Mouse (Mus musculus): Measurements from ENCODE around the gene Atf2. TPM values are rescaled to one million over a fixed set of nuclear protein-coding genes. Genes with fewer than 3 reads are reported as not detected.

Gene Atf2
- polyA plus RNA-seq, 2 experiments: 8.2 to 13.0 TPM

- ATAC-seq (ENCODE audit: insufficient read depth): no peak
- Histone ChIP-seq H3K4me1 (replicated peaks; ENCODE audit: control insufficient read depth in 2 of 2, insufficient read depth in 2 of 2, low read length in 1 of 2) (0 out of 4 replicates have a peak, but pooled peaks cover 0 to 2% of the 10 kb centered on the region in 2 experiments), H3K4me3 (ENCODE audit: insufficient read depth in 1 of 2, low read depth in 2 of 2, low read length in 2 of 2) (no peak overlapping the region), H3K4me2 (ENCODE audit: low read depth) (no peak overlapping the region), H3K9ac (replicated peaks) (no peak overlapping the region), H3K36me3 (replicated peaks; ENCODE audit: control insufficient read depth, insufficient read depth, low read depth) (no peaks in the 10 kb centered on the region), H3K9me3 (ENCODE audit: control insufficient read depth, low read length) (no peaks in the 10 kb centered on the region), H3K27ac (no peak overlapping the region), H3K27me3 (ENCODE audit: control insufficient read depth, insufficient read depth, low read length) (no peaks in the 10 kb centered on the region)
- DNase-seq (ENCODE audit: low read depth in 3 of 3, low spot score in 3 of 3): no peak
- 56% methylated on average over 5 of the region's 5 CpGs for WGBS (ENCODE audit: insufficient replicate concordance)
- TF ChIP-seq EP300 (IDR thresholded peaks at IDR 0.05; ENCODE audit: low read depth): no peak
- no peak for TF ChIP-seq CTCF (IDR thresholded peaks at IDR 0.05; ENCODE audit: low read depth)
Measured at GRCm38 (mm10) chr2:73798786-73799185, 93.7 kb downstream of the Atf2 start.

DNA sequence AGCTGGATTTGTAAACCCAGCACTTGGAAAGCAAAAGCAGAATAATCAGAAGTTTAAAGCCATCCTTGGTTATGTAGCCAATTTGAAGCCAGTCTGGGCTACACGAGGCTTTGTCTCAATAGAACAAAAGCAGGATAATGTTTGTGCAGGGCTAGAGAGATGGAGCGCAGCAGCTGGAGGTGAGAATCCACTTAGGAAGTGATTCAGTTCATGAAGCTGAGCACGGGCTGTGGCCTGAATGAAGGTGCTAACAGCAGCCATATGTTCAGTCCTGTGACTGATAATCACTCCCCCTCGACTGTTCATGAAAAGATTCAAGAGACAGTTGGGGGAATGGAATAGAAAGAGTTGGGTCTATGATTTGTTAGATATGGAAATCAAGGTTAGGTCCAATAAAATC, 94.3 kb downstream of the Atf2 start:
- DNase-seq (ENCODE audit: low read depth in 3 of 3, low spot score in 3 of 3): no peak
- Histone ChIP-seq H3K27ac (no peak overlapping the region), H3K27me3 (ENCODE audit: control insufficient read depth, insufficient read depth, low read length) (no peaks in the 10 kb centered on the region), H3K4me2 (ENCODE audit: low read depth) (no peak overlapping the region), H3K4me3 (ENCODE audit: insufficient read depth in 1 of 2, low read depth in 2 of 2, low read length in 2 of 2) (no peak overlapping the region), H3K36me3 (replicated peaks; ENCODE audit: control insufficient read depth, insufficient read depth, low read depth) (no peaks in the 10 kb centered on the region), H3K4me1 (replicated peaks; ENCODE audit: control insufficient read depth in 2 of 2, insufficient read depth in 2 of 2, low read length in 1 of 2) (0 out of 4 replicates have a peak, but pooled peaks cover 0 to 2% of the 10 kb centered on the region in 2 experiments), H3K9me3 (ENCODE audit: control insufficient read depth, low read length) (no peaks in the 10 kb centered on the region), H3K9ac (replicated peaks) (no peak overlapping the region)
- TF ChIP-seq EP300 (IDR thresholded peaks at IDR 0.05; ENCODE audit: low read depth): no peak
- TF ChIP-seq CTCF (IDR thresholded peaks at IDR 0.05; ENCODE audit: low read depth): no peak
- 45% methylated on average over 4 of the region's 4 CpGs for WGBS (ENCODE audit: insufficient replicate concordance)
- no peak for ATAC-seq (ENCODE audit: insufficient read depth)

DNA sequence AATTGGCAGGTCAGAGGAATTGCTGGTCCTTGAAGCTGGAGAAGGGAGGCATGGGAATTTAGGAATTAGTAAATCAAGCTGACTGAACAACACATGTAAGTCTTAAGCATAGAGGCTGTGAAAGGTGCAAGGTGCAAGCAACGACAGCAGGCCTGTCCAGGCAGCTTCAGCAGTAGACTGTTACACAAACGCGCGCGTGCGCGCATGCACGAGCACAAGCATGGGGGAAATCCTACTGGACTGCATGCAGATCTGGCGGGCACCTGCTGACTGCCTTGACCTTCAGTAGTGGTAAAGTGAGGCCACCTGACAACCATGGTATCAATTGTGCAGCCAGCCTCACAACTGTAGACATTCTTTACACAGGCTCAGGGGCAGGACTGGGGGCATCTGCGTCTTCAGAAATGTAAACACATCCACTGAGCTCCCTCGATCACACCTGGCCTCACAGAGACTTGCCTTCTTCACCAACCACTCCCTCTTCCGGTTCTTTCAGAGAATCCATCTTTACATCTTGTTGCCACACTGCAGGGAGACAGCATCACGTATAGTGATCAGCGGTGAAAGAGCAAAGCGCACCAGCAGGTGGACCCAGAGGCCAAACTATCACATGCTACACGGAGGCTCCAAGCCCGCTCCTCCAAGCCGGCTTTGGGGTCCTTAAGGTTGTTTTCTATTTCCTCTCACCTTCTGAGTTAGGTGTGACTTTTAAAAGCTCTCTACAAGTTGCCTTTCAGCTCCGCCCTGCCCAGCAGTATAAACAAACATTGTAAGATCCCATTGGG, 100.4 kb downstream of the Atf2 start:
- WGBS (ENCODE audit: insufficient replicate concordance): 50% methylated on average over 19 of the region's 19 CpGs

DNA sequence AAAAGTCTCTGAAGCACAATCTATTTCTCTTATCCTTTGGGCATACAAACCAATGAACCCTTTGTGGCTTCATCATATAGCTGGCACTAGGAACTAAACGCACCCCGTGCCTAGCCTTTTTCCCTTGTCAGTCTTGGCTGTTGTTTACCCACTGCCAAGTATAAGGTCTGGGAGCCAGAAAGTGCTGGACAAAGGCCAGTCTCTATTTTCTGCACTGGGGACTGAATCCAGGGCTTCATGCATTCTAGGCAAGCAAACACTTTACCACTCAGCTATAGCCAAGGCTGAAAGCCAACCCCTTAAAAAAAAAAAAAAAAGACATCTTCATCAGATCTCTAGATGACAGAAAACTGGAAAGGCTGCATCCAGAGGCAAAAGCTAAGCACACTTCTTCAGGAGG, 102.1 kb downstream of the Atf2 start:
- no peak for ATAC-seq (ENCODE audit: insufficient read depth)
- H3K9me3 ChIP-seq (ENCODE audit: control insufficient read depth, low read length): no peaks in the 10 kb centered on the region
- DNase-seq (ENCODE audit: low read depth in 3 of 3, low spot score in 3 of 3): no peak

More for the DNA sequence above, 100.4 kb downstream of the Atf2 start:
- ATAC-seq (ENCODE audit: insufficient read depth): no peak
- no peaks in the 10 kb centered on the region for H3K4me1 ChIP-seq (replicated peaks; ENCODE audit: control insufficient read depth in 2 of 2, insufficient read depth in 2 of 2, low read length in 1 of 2)
- H3K9ac ChIP-seq (replicated peaks): no peak overlapping the region
- H3K4me2 ChIP-seq (ENCODE audit: low read depth): no peak overlapping the region
- H3K27ac ChIP-seq: no peak overlapping the region
- no peak for DNase-seq (ENCODE audit: low read depth in 3 of 3, low spot score in 3 of 3)
- H3K36me3 ChIP-seq (replicated peaks; ENCODE audit: control insufficient read depth, insufficient read depth, low read depth): no peaks in the 10 kb centered on the region
- no peaks in the 10 kb centered on the region for H3K27me3 ChIP-seq (ENCODE audit: control insufficient read depth, insufficient read depth, low read length)
- TF ChIP-seq EP300 (IDR thresholded peaks at IDR 0.05; ENCODE audit: low read depth) (no peak), CTCF (IDR thresholded peaks at IDR 0.05; ENCODE audit: low read depth) (peak; percentile 42)
- no peaks in the 10 kb centered on the region for H3K9me3 ChIP-seq (ENCODE audit: control insufficient read depth, low read length)
- H3K4me3 ChIP-seq (ENCODE audit: insufficient read depth in 1 of 2, low read depth in 2 of 2, low read length in 2 of 2): no peak overlapping the region

GRCm38 (mm10) chr2:73788395-73788794, 104.0 kb downstream of the Atf2 start:
- 56% methylated on average over 6 of the region's 6 CpGs for WGBS (ENCODE audit: insufficient replicate concordance)
- H3K9me3 ChIP-seq (ENCODE audit: control insufficient read depth, low read length): no peaks in the 10 kb centered on the region
- no peaks in the 10 kb centered on the region for H3K36me3 ChIP-seq (replicated peaks; ENCODE audit: control insufficient read depth, insufficient read depth, low read depth)
- no peak overlapping the region for H3K4me3 ChIP-seq (ENCODE audit: insufficient read depth in 1 of 2, low read depth in 2 of 2, low read length in 2 of 2)
- H3K4me1 ChIP-seq (replicated peaks; ENCODE audit: control insufficient read depth in 2 of 2, insufficient read depth in 2 of 2, low read length in 1 of 2): no peaks in the 10 kb centered on the region
- DNase-seq (ENCODE audit: low read depth in 3 of 3, low spot score in 3 of 3): no peak
- no peak overlapping the region for H3K4me2 ChIP-seq (ENCODE audit: low read depth)
- H3K27ac ChIP-seq: no peak overlapping the region
- no peak overlapping the region for H3K9ac ChIP-seq (replicated peaks)
- TF ChIP-seq CTCF (IDR thresholded peaks at IDR 0.05; ENCODE audit: low read depth) (no peak), EP300 (IDR thresholded peaks at IDR 0.05; ENCODE audit: low read depth) (no peak)
- H3K27me3 ChIP-seq (ENCODE audit: control insufficient read depth, insufficient read depth, low read length): no peaks in the 10 kb centered on the region
- ATAC-seq (ENCODE audit: insufficient read depth): no peak

More for the DNA sequence above, 102.1 kb downstream of the Atf2 start:
- H3K9ac ChIP-seq (replicated peaks): no peak overlapping the region
- H3K36me3 ChIP-seq (replicated peaks; ENCODE audit: control insufficient read depth, insufficient read depth, low read depth): no peaks in the 10 kb centered on the region
- H3K27me3 ChIP-seq (ENCODE audit: control insufficient read depth, insufficient read depth, low read length): no peaks in the 10 kb centered on the region
- H3K27ac ChIP-seq: no peak overlapping the region
- WGBS (ENCODE audit: insufficient replicate concordance): 64% methylated on average over 2 of the region's 2 CpGs
- no peak overlapping the region for H3K4me2 ChIP-seq (ENCODE audit: low read depth)
- H3K4me3 ChIP-seq (ENCODE audit: insufficient read depth in 1 of 2, low read depth in 2 of 2, low read length in 2 of 2): no peak overlapping the region
- no peaks in the 10 kb centered on the region for H3K4me1 ChIP-seq (replicated peaks; ENCODE audit: control insufficient read depth in 2 of 2, insufficient read depth in 2 of 2, low read length in 1 of 2)
- TF ChIP-seq CTCF (IDR thresholded peaks at IDR 0.05; ENCODE audit: low read depth) (no peak), EP300 (IDR thresholded peaks at IDR 0.05; ENCODE audit: low read depth) (no peak)
